Mouse (Mus musculus): ENCODE results near the gene Mta2.
"Not testable (repeated sequence)": the region's sequence is repeated elsewhere in the genome, so short reads cannot be mapped to it uniquely, and the experiment has no call there.

The Mta2 gene

GRCm38 (mm10) chr19:8941515-8942217 lies at the start of gene Mta2:
Gene Mta2, plus strand, starts transcription at chr19:8941875.
- peak; percentile 96 to 97 for DNase-seq

- DNase-seq = peak; percentile 68 to 79
These were observed 48.6 kb upstream of the Mta2 start, which contains the start of gene Ints5 for GRCm38 (mm10) chr19:8892829-8893766. Gene Ints5, plus strand, starts transcription at chr19:8893005.

DNA sequence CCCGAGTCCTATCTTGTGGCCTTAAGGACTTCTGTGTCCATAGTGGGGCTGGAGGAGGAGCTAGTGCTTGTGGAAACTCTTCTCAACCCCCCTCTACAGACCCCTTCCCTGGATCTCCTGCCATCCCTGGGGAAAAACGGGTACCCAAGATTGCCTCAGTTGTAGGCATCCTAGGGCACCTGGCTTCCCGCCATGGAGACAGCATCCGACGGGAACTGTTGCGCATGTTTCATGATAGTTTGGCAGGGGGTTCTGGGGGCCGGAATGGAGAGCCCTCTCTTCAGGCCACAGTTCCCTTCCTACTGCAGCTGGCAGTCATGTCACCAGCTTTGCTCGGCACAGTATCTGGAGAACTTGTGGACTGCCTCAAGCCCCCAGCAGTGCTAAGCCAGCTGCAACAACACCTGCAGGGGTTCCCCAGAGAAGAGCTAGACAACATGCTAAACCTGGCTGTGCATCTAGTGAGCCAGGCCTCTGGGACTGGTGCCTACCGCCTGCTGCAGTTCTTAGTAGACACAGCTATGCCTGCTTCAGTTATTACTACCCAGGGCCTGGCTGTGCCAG lies 46.2 kb upstream of the Mta2 start:
- no peak for DNase-seq

DNA sequence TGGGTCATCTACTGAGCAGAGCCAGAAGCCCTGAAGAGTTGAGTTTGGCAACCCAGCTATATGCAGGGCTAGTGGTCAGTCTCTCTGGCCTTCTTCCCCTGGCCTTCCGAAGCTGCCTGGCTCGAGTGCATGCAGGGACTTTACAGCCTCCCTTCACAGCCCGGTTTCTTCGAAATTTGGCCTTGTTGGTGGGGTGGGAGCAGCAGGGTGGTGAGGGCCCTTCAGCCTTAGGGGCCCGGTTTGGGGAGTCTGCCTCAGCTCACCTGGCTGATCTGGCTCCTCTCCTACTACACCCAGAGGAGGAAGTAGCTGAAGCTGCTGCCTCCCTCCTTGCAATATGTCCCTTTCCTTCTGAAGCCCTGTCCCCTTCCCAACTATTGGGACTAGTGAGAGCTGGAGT lies 45.4 kb upstream of the Mta2 start:
- not testable (repeated sequence) for DNase-seq

DNA sequence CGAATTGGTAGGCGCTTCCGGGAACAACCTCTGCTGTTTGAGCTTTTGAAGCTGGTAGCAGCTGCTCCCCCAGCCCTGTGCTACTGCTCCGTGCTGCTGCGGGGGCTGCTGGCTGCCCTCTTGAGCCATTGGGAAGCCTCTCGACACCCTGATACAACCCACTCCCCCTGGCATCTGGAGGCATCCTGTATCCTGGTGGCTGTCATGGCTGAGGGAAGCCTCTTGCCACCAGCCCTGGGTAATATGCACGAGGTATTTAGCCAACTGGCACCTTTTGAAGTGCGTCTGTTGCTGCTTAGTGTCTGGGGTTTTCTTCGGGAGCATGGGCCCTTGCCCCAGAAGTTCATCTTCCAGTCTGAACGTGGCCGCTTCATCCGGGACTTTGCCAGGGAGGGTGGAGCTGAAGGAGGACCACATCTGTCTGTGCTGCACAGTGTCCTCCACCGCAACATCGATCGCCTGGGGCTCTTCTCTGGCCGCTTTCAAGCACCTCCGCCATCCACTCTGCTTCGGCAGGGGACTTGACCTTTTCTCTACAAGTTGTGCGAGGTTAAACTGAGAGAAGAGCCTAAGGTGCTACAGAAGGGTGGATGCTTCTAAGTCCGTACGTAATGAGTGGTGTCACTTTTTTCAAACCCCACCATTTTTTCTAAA lies 44.3 kb upstream of the Mta2 start:
- DNase-seq = peak in 1 of 2 experiments; percentile 31

GRCm38 (mm10) chr19:8897865-8898495 lies 43.7 kb upstream of the Mta2 start, which contains the start of gene Ganab:
Gene Ganab, plus strand, starts transcription at chr19:8898071.
- peak; percentile 92 to 95 for DNase-seq

- DNase-seq = no peak
These were observed 43.1 kb upstream of the Mta2 start for GRCm38 (mm10) chr19:8898576-8898975.

DNA sequence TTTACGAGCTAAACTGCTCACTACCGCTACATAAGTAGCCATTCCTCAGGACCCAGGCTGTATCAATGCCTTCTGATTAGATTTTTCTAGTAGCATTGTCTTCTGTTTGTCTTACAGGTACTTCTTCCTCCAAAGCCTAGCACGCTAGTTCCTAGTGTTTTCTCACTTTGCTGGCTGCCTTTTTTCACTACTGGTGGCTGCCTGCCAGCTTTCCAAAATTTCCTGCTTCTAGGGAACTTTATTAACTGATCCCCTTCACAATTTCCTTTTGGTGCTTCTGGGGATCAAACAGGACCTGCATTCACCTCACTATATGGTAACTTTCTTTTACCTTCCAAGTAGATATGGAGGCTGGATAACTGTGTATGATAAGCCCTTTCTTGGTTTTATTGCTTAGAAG lies 42.6 kb upstream of the Mta2 start:
- DNase-seq = no peak

DNA sequence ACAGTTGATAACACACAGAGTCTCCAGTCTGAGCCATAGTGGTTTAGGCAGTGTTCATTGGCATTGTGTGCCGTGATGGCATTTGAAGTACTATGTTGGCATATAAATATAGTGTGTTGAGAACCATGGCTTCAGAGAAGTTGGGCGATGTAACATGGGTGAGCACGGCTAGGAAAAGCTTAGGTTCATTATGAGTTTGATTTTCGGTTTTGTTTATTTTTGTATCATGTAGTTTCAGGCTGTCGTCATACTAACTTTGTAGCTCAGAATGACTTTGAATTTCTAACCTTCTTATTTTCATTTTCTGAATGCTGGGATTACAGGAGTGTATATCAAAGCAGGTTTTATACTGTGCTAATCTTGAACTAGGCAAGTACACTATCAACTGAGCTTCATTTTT lies 38.3 kb upstream of the Mta2 start:
- DNase-seq = no peak

DNA sequence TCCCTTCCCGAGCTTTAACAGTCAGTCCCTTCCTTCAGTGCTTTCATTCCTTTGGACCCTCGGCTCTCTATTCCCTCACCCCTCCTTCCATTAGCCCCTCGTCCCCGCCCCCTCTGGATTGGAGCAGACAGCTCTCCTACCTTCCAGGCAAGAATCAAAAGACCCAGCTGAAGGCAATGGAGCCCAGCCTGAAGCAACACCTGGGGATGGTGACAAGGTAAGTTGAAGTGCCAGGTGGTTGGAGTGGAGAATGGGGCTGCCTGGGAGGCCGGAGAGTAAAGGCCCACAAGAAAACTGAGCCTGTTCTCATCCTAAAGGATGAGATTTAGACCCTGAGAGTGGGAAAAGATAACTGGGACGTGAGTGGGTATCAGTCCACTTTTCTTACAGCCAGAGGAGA lies 33.1 kb upstream of the Mta2 start:
- DNase-seq = no peak

- no peak for DNase-seq
These were observed 29.9 kb upstream of the Mta2 start for GRCm38 (mm10) chr19:8911810-8912209.

DNA sequence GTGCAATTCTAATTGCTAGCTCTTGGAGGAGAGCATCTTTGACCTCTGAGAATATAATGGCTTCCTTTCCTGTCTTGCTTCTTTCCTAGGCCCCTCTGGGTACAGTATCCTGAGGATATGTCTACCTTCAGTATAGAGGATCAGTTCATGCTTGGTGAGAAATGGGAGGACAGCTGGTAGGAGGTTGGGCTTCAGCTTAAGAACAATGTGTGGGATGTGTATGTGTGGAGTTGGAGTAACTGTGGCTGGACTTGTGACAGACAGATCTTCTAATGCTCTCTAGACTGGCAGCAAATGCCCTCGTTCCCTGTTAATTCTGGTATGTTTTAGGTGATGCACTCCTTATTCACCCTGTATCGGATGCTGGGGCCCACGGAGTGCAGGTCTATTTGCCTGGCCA lies 27.5 kb upstream of the Mta2 start:
- DNase-seq = no peak

- no peak for DNase-seq
These were observed 22.7 kb upstream of the Mta2 start for GRCm38 (mm10) chr19:8919000-8919399.

DNA sequence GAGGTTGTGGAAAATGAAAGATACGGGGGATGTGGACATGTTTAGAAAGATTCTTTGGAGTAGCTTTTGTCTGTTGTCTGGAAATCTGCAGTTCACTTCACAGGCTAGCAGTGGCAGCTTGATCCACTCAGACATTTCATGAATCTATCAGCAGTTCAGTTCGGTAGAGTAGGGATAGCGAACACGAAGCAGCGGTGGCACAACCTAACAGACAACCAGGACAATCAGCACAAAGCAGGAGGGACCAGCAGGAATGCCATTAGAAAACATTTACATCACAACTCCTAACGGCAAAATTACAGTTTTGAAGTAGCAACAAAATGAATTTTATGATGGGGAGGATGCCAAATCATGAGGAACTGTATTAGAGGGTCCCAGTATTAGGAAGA lies 22.0 kb upstream of the Mta2 start:
- DNase-seq = no peak

- DNase-seq = peak; percentile 78 to 81
These were observed 21.5 kb upstream of the Mta2 start, which contains the start of gene B3gat3 for GRCm38 (mm10) chr19:8920073-8920736. Gene B3gat3, plus strand, starts transcription at chr19:8920374.

DNA sequence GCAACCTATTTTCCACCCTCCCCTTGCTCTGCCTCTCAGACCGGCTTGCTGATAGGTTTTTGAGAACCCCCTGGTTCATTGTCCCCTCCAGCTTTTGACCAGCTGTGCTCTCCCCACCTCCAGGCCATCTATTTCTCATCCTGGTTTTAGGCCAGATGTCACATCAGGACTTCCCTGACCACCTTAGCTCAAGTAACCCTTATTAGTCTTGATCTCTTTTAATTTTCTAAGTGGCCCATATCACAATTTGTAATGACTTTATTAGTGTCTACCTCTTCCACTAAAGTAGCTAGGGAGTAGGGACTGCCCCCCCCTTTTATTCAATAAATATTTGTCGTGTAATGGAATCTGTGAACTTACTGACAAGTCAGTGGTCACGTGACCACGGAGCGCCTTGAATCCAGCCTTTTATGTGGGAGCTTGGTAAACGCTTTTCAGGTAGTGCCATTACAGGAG lies 20.8 kb upstream of the Mta2 start:
- no peak for DNase-seq

- DNase-seq = no peak
These were observed 19.9 kb upstream of the Mta2 start for GRCm38 (mm10) chr19:8921741-8922140.

GRCm38 (mm10) chr19:8926766-8927165 lies 14.9 kb upstream of the Mta2 start:
- DNase-seq = no peak

DNA sequence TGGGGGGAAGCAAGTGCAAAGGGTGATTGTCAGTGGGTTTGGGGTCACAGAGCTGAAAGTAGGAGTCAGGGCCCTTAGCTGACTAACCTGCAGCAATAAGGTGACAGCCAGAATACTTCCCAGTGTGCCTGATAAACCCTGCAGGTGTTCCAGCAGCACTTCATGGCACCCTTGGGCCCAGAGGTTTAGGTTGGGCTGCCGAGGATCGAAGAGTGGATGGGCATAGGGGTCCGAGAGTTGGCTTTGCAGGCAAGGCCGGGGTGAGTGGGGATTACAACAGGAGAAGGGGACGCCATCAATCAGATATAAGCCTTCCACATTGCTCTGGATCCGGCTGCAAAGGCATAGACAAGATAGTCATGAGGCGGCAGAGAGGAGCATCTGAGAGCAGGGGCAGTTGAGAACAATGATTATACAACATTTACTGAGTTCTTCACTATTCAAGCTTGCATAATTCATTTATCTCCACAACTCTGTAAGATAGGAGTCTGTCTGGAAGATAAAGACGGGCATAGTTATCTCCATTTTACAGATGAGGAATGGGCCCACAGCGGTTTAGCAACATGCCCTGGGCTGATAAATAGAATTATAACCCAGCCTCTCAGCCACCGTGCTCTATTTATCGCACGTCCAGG lies 13.7 kb upstream of the Mta2 start:
- DNase-seq = no peak

DNA sequence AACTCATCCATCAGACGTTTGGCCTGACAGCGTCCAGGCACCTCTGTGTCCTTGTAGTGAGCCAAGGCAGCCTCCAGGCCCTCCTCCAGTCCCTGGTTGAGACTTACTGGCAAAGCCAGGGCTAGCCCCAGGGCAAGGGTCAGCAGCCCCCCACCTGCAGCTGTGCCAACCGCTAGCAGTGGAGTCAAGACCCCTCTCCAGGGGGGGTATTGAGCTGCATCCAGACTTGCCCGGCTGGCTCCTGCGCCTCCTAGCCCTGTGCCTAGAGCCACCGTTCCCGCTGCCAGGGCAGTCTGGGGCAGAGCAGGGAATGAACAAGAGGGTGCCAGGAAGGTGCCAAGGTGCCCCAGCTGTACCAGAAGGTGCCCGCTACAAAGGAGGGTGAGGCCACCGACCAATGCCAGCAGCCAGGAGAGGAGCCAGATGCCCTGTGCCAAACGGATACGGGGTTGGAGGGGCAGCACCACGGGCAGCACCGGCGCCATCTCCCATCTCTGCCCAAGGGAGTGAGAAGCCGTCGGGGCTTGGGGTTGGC lies 12.9 kb upstream of the Mta2 start:
- no peak for DNase-seq

Data from thymus, adult 18-20 months (tissue).